ENCODE assay signal across 12 mouse cellular contexts in the genomic region with DNA sequence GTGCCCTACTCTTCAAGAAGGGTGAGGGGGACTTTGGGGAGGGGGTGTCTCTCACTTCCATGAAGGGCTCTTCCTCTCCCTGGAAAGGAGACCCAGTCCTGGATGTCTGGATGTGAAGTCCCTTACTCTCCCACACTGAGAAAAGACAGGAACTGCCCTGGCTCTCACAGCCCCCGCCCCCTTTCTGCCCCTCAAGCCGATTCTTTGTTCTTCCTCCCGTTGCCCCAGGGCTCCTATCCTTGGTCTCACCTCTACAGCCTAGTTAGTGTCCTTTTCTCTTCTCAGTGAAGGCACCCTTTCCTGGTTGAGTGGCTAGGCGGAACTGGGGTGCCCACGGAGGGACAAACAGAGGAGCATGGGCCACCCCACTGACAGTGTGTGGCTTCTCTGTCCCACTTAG. TPM values are rescaled to one million over a fixed set of nuclear protein-coding genes. Genes with fewer than 3 reads are reported as not detected.
DNase-seq lines count a peak whose midpoint lies in the region; ATAC-seq and TF ChIP-seq lines count a peak whose summit lies in the region.
"Had no signal": no experiment of that assay in that cellular context is flagged by ENCODE, and none has a peak within 500 bp of the region (broad histone marks: within the 10 kb centered on the region; RNA-seq: fewer than 3 reads in every experiment).

A gene (minus strand): TSS at position 101 of the 400 bp plus-strand sequence.

- H3K4me2 ChIP-seq in embryonic facial prominence, embryonic 15.5 days (replicated peaks), result 0 out of 2 replicates have a peak within 1 kb of the TSS, but pooled peaks have one; percentile 17
- H3K4me2 ChIP-seq in neural tube, embryonic 13.5 days, result peak within 1 kb of the TSS; percentile 40

- no peak within 1 kb of the TSS for H3K27ac ChIP-seq in embryonic facial prominence, embryonic 15.5 days (replicated peaks)
- peak within 1 kb of the TSS; percentile 76 for H3K27ac ChIP-seq in neural tube, embryonic 13.5 days (replicated peaks)

- H3K4me1 ChIP-seq in embryonic facial prominence, embryonic 15.5 days, result peaks cover 10% of the 10 kb centered on the region
- peaks cover 36% of the 10 kb centered on the region for H3K4me1 ChIP-seq in neural tube, embryonic 13.5 days (replicated peaks)
- no peaks in the 10 kb centered on the region for H3K4me1 ChIP-seq in lung, adult 2 months (ENCODE audit: control insufficient read depth, insufficient read depth, low read length)

- no peak for ATAC-seq in embryonic facial prominence, embryonic 15.5 days (ENCODE audit: insufficient number of reproducible peaks, low FRiP score, low TSS enrichment, low read depth)
- ATAC-seq in neural tube, embryonic 13.5 days (ENCODE audit: low read depth), result no peak
- no peak for ATAC-seq in megakaryocyte-erythroid progenitor cell, adult 5-6 weeks (replicated peaks; ENCODE audit: low FRiP score, low TSS enrichment, poor library complexity, severe bottlenecking)

- peak within 1 kb of the TSS; percentile 30 for H3K4me3 ChIP-seq in embryonic facial prominence, embryonic 15.5 days (replicated peaks)
- H3K4me3 ChIP-seq in neural tube, embryonic 13.5 days, result peak within 1 kb of the TSS; percentile 32
- no peak within 1 kb of the TSS for H3K4me3 ChIP-seq in lung, adult 2 months (replicated peaks; ENCODE audit: extremely low read depth, low read depth, low read length)
- H3K4me3 ChIP-seq: megakaryocyte, embryonic 14.5 days had no signal

- H3K36me3 ChIP-seq in embryonic facial prominence, embryonic 15.5 days, result no peaks in the 10 kb centered on the region
- no peaks in the 10 kb centered on the region for H3K36me3 ChIP-seq in neural tube, embryonic 13.5 days

- no peak for DNase-seq in layer of hippocampus, adult 8-10 months (ENCODE audit: low spot score in 2 of 2)
- DNase-seq in layer of hippocampus, adult 9-10 months (ENCODE audit: low spot score), result no peak
- DNase-seq in layer of hippocampus, postnatal 25 days (ENCODE audit: extremely low spot score in 1 of 2, low spot score in 1 of 2), result no peak
- DNase-seq in lung, adult 2 months, result no peak
- no peak for DNase-seq in heart, postnatal 25 days (ENCODE audit: low spot score)
- DNase-seq: heart, adult 18-20 months; kidney, postnatal 14 days; right cerebral cortex, postnatal 14 days had no signal

- intact Hi-C loops in heart, postnatal 25 days (cut with DNase I), result no loop called here

- TF ChIP-seq CTCF in lung, adult 2 months (IDR thresholded peaks at IDR 0.05; ENCODE audit: insufficient read depth, low read length), result no peak

- no peak within 1 kb of the TSS for H3K9ac ChIP-seq in embryonic facial prominence, embryonic 15.5 days
- H3K9ac ChIP-seq in neural tube, embryonic 13.5 days, result peak within 1 kb of the TSS; percentile 64

- peaks cover 65% of the 10 kb centered on the region for H3K27me3 ChIP-seq in embryonic facial prominence, embryonic 15.5 days
- peaks cover 55% of the 10 kb centered on the region for H3K27me3 ChIP-seq in neural tube, embryonic 13.5 days

- no peaks in the 10 kb centered on the region for H3K9me3 ChIP-seq in embryonic facial prominence, embryonic 15.5 days (replicated peaks)
- no peaks in the 10 kb centered on the region for H3K9me3 ChIP-seq in neural tube, embryonic 13.5 days
- H3K9me3 ChIP-seq: megakaryocyte, embryonic 14.5 days had no signal

- 36% methylated on average over 5 of the region's 5 CpGs for WGBS in embryonic facial prominence, embryonic 15.5 days
- WGBS in neural tube, embryonic 13.5 days, result 51% methylated on average over 5 of the region's 5 CpGs
- 66% methylated on average over 5 of the region's 5 CpGs for WGBS in lung, adult 2 months

- no peak for TF ChIP-seq POLR2A in lung, adult 2 months (IDR thresholded peaks at IDR 0.05; ENCODE audit: borderline replicate concordance, extremely low read depth, low read depth, low read length)

RNA-seq across cellular contexts. Expression of the gene that starts here (rescaled TPM):
- total RNA-seq in layer of hippocampus, adult 8-10 months (2022), result 10 to 100 TPM; 34.6 to 40.4 (median 37.8) TPM
- 11.8 and 12.5 TPM in 2 replicates for polyA plus RNA-seq in embryonic facial prominence, embryonic 15.5 days (2015; fragmentation: Nextera tagmentation; extraction: Ambion mirVana)
- 10 to 100 TPM; 38.5 to 41.2 TPM for total RNA-seq in layer of hippocampus, postnatal 25 days (2021)
- polyA plus RNA-seq in neural tube, embryonic 13.5 days (2015; fragmentation: Nextera tagmentation; extraction: Ambion mirVana), result 20.4 and 23.5 TPM in 2 replicates
- total RNA-seq in megakaryocyte-erythroid progenitor cell, adult 5-6 weeks (2014; fragmentation: Nextera tagmentation), result not detected in 2 replicates
- total RNA-seq in megakaryocyte-erythroid progenitor cell, adult 5-6 weeks (2017), result not detected in 2 replicates
- 1.4 and 3.6 TPM in 2 replicates for polyA plus RNA-seq in lung, adult 2 months (2012; rRNA removed)
- total RNA-seq in heart, postnatal 25 days (2021), result 1 to 10 TPM in 1 of 2 experiments, under 1 TPM in 1; 0.92 to 1.3 TPM

Comparison
In these comparisons a context has a peak if more than half of its experiments do, and no peak if none do; other contexts are left out.
1. RNA of the gene that starts here (total RNA-seq): 38.5 to 41.2 TPM in layer of hippocampus, postnatal 25 days and 34.6 to 40.4 TPM in layer of hippocampus, adult 8-10 months; 0.92 to 1.3 TPM in heart, postnatal 25 days and not detected in megakaryocyte-erythroid progenitor cell, adult 5-6 weeks; every median in the first group is over 10 times any median in the second.